Mouse (Mus musculus) ES-CJ7 (cell line): ENCODE measurements around the gene Dock10.

Source experiments
- DNase-seq: peaks from one replicate; pipeline ENCODE4 v3.0.0; 2011; ENCODE audit warnings: low read depth, low spot score

The Dock10 gene

GRCm38 (mm10) chr1:80613395-80614011 lies 144.8 kb downstream of the Dock10 start:
- DNase-seq: no peak

DNA sequence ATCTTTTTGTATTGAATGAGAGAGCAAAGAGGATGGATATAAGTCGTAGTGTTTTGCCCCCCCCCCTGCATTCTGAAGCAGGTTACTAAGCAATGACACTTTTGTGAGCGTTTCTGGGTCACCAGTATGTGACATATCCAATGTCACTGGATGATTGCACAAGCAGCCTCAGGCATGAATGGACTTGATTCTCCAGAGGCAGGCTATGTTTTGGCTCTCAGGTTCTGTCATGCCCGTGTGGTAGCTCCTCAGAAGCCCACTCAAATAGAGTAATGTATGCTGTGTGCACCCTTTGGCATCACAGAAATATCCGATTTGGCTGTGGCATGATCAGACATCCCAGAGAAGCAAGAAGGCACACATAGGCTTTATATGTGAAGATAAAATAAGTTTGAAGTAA lies 150.8 kb downstream of the Dock10 start:
- no peak for DNase-seq

- DNase-seq: no peak
Measured at GRCm38 (mm10) chr1:80606131-80606754, 152.1 kb downstream of the Dock10 start.

GRCm38 (mm10) chr1:80604332-80604731 lies 154.0 kb downstream of the Dock10 start:
- DNase-seq: no peak

GRCm38 (mm10) chr1:80603081-80603480 lies 155.2 kb downstream of the Dock10 start:
- DNase-seq: no peak

- DNase-seq: no peak
Measured at GRCm38 (mm10) chr1:80583281-80583680, 175.0 kb downstream of the Dock10 start.

DNA sequence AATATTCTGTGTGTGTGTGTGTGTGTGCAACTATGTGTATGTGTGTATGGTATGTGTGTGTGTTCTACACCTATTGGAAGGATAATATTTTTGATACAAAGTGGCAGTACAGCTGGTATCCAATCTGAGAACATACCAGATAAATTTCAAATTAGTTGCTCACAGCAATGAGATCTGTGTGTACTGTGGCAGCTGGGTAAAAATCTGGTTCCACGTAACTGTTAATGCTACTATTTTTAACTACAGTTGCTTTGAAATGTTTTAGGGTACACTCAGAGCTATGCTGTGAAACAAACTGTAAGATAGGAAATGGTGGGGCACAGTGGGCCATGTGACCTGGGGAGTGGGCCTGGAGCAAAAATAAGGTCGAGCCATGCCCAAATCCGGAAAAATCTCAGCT lies 176.1 kb downstream of the Dock10 start:
- DNase-seq: no peak

DNA sequence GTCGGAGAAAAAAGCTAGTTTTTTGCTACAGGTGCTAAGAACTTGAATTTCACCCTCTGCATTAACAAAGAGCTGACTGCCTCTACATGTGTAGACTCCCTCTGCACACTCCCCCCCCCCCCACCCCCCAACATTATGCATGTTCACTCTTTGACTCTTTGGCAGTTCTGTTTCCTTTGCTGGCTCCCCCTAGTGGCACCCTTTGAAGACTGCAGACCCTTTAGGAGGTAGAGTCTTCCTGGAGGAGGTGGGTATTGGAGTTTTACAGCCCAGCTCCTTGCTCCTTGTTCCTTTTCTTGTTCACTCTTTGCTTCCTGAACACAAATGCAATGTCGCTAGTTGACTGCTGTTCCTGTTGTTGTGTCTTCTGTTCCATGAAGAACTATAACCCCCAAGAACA lies 181.4 kb downstream of the Dock10 start:
- no peak for DNase-seq

- no peak for DNase-seq
Measured at GRCm38 (mm10) chr1:80556446-80556845, 201.9 kb downstream of the Dock10 start.

DNA sequence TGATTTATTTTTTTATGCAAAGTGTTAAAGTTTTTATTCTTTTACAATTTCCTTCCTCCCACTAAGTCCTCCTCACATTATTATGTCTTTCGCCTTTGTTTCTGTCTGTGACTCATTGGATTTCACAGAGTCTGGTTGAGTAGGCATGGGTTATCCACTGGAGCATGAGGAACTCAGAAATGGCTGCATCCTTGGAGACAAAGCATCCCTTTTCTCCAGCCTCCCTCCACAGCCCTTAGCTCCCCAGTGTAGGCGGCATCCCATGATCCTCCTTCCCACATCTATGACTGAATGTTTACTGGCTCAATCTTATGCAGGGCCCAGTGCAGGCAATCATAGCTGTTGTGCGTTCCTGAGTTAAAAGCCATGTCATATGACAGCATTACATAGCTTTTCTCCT lies 216.8 kb downstream of the Dock10 start:
- no peak for DNase-seq

DNA sequence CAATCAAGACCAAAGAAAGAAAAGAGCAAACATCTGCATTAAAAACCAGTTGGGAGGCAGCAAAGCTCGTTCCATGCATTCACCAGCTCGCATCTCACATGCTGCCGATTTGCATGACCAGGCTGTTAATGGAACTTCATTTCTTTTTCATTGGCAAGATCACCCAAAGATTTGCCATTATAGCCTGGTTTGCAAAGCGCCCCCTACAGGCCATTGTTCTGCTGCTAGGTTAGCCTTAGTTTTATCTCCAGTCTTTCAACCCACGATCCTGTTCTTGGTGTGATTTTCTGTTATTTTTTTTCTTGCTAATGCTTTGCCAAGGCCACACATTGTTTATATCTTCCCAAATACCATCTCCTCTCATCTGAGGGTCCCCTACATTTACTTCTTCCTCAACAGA lies 236.1 kb downstream of the Dock10 start:
- peak; percentile 12 for DNase-seq

- DNase-seq: no peak
Measured at GRCm38 (mm10) chr1:80520456-80520855, 237.9 kb downstream of the Dock10 start.

DNA sequence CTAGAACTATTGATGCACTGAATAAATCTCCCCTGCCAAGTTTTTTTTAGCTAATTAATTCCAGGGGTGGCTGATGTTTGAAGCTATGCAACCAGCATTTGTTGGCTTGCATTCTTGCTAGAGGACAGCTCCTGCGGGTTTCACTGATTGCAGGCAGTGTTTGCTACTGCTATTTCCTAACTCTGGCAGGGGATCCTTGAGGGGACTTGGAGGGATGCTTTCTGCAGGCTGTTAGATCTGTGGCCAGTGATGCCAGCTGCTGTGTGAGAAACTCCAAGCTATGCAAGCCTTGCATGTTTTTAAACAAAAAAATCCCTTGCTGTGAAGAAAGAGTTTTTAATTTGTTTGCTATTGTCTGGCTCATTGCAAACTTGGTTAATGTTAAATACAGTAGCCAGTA lies 238.4 kb downstream of the Dock10 start:
- DNase-seq: no peak

DNA sequence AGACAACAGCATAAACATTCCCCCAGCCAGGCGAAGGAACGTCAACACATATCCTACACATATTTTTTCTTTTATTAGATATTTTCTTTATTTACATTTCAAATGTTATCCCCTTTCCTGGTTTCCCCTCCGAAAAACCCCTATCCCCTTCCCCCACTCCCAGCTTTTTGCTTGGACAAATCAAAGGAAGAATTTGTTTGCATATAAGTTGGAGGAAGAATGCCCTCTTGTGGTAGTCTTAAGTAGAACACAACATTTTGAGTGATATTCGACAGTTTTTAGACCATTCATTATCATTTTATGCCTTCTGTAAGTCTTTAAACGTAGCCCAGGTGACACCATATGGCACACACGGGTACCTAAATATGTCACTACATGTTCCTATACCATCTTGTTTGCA lies 242.5 kb downstream of the Dock10 start:
- DNase-seq: peak; percentile 24

- peak; percentile 45 for DNase-seq
Measured at GRCm38 (mm10) chr1:80512210-80512948, 245.9 kb downstream of the Dock10 start.

DNA sequence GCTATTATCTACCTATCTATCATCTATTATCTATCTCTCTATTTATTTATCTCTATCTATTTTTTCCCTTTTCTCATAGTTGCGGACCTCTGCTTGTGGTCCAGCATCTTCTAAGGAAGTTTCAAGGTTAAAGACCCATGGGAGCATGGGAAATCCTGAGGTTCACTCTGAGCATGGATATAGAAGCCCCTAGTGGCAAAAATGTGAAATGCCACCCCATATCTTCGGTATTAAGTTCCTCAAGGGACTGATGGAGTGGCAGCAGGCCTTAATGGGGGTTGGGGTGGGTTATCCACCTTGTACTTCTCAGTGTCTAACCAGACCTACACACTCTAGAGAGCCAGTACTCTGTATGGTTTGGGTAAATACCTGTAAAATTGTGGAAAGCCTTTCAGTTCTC lies 253.6 kb downstream of the Dock10 start:
- peak; percentile 57 for DNase-seq

- DNase-seq: no peak
Measured at GRCm38 (mm10) chr1:80504081-80504480, 254.2 kb downstream of the Dock10 start.

DNA sequence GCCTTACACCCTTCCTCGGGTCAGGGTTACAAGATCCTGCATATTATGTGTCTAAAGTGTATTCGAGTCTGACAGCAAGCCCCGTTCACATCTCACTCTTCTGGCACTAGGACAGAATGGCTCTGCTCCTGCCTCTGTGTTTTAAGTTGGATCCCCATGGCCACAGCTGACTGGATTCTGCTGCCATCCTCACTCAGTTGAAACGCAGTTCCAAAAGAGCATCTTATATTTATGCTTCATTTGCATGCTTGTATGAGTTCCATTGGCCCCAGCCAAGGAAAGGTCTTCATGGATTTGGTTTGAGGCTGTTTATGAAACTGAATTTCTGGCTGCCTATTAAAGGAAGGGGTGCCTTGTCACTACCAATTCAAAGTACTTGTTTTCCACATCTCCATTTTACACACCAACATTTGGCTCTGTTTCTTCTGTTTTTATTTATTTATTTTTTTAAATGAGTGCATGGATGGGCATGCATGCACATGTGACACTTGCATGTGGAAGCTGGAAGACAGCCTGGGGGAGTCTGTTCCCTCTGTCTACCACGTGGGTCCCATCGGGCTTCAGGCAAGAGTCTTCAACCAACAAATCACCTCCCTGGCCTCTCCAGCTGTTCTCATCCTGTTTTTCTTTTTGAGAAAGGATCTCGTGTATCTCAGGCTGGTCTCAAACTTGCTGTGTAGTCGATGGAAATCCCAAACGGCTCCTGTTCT lies 255.7 kb downstream of the Dock10 start:
- DNase-seq: no peak

DNA sequence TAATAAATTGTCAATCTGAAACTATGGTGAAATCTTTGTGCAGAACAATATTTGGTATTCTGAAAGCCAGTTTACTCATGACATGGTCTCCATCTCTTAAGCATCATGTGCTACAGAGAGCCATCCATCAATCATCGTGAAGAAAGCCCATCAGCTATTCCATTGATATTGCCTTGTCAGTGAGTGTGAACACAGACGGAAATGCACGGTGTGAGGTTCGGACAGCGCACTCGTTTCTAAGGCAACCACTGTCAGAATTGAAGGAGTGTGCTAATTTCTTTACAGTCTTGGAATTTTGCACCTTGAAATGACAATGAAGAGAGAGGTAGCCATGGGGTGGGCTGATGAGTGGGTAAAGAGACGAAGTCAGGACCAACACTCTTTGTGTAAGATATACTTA lies 259.1 kb downstream of the Dock10 start:
- no peak for DNase-seq

GRCm38 (mm10) chr1:80496360-80496759 lies 262.0 kb downstream of the Dock10 start:
- DNase-seq: no peak

- no peak for DNase-seq
Measured at GRCm38 (mm10) chr1:80483419-80483818, 274.9 kb downstream of the Dock10 start.

GRCm38 (mm10) chr1:80474942-80475341 lies 283.4 kb downstream of the Dock10 start:
- DNase-seq: no peak
